Mouse (Mus musculus) olfactory bulb, adult 2 months (tissue): ENCODE measurements around the gene Pigl.

Source experiments
- CTCF ChIP-seq: fragments of 200-500 bp; IDR thresholded peaks from 2 replicates; pipeline ENCODE4 v1.5.1; 2012; ENCODE audit warnings: low read depth, mild to moderate bottlenecking, low read length, moderate library complexity; ENCODE audit not compliant: insufficient read depth
- POLR2A ChIP-seq: fragments of 200-500 bp; IDR thresholded peaks from 2 replicates; pipeline ENCODE4 v1.6.1; 2012; ENCODE audit warnings: mild to moderate bottlenecking, low read depth, low read length, moderate library complexity; ENCODE audit not compliant: insufficient read depth

GRCm38 (mm10) chr11:62554934-62555517 is 96.8 kb downstream of the Pigl start:
- TF ChIP-seq POLR2A: no peak
- no peak for TF ChIP-seq CTCF
